Comparison of ENCODE assay signal across 20 mouse cellular contexts in the genomic region with DNA sequence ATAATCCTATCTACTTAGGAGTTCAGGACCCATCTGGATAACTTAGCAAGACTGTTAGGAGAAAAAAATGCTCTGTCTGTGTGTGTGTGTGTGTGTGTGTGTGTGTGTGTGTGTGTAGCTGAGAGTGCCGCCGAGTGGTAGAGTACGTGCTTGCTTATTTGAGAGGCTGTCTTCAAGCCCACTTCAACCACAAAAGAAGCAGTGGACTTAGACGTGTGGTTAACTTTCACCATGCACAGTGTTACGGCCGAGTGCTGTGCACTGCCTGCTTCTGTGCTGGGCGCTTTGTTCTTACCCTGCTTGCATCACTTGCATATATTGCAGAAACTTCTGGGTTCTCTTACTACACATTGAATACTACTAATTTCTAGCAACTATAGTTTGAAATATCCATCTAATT.
"Had no signal": no experiment of that assay in that cellular context is flagged by ENCODE, and none has a peak within 500 bp of the region (broad histone marks: within the 10 kb centered on the region; RNA-seq: fewer than 3 reads in every experiment).

No protein-coding gene starts in this region.

- DNase-seq: kidney, adult 2 months; kidney, postnatal 25 days; layer of hippocampus, adult 9-11 months; liver; lung, embryonic 14.5 days; lung, postnatal 10 days; lung, postnatal 4 days; thymus, adult 2 months; thymus, postnatal 14 days; thymus, postnatal 4 days had no signal

- H3K4me3 ChIP-seq: layer of hippocampus, adult 2 months; limb, embryonic 10.5 days; limb, embryonic 13.5 days; liver, embryonic 12.5 days; liver, embryonic 15.5 days; megakaryocyte, embryonic 14.5 days; midbrain, embryonic 10.5 days had no signal

- H3K27me3 ChIP-seq: limb, embryonic 13.5 days; liver, embryonic 12.5 days; liver, embryonic 15.5 days; megakaryocyte, embryonic 14.5 days had no signal

- H3K9me3 ChIP-seq: limb, embryonic 10.5 days; limb, embryonic 13.5 days; liver, embryonic 12.5 days; liver, embryonic 15.5 days; megakaryocyte, embryonic 14.5 days; midbrain, embryonic 10.5 days had no signal

- H3K9ac ChIP-seq: limb, embryonic 13.5 days; liver, embryonic 12.5 days; liver, embryonic 15.5 days; lung, embryonic 14.5 days had no signal

- ATAC-seq: intestine, postnatal 0 days; liver, embryonic 12.5 days had no signal

- H3K4me1 ChIP-seq: limb, embryonic 10.5 days; limb, embryonic 13.5 days; liver, embryonic 12.5 days; liver, embryonic 15.5 days; megakaryocyte, embryonic 14.5 days; midbrain, embryonic 10.5 days had no signal

- H3K4me2 ChIP-seq: limb, embryonic 13.5 days; liver, embryonic 12.5 days; liver, embryonic 15.5 days; lung, embryonic 14.5 days had no signal

- H3K27ac ChIP-seq: kidney, postnatal 0 days; layer of hippocampus, adult 2 months; limb, embryonic 10.5 days; limb, embryonic 13.5 days; liver, embryonic 12.5 days; liver, embryonic 15.5 days; midbrain, embryonic 10.5 days; stomach, postnatal 0 days had no signal
